Mouse (Mus musculus): ENCODE data around the gene Impdh1. TPM values are rescaled to one million over a fixed set of nuclear protein-coding genes. Genes with fewer than 3 reads are reported as not detected.
A peak's percentile ranks its signal among the peaks of the same experiment; 100 is the strongest.
"Not testable (repeated sequence)": the region's sequence is repeated elsewhere in the genome, so short reads cannot be mapped to it uniquely, and the experiment has no call there.

Gene Impdh1
- total and polyA plus RNA-seq, 3 experiments, result 17.8 to 36.3 (median 18.9) TPM

GRCm38 (mm10) chr6:29229265-29229913 is 13.2 kb upstream of the Impdh1 start:
- intact Hi-C loops (cut with DNase I), result no loop called here
- Histone ChIP-seq H3K27me3 (ENCODE audit: control insufficient read depth, insufficient read depth, low read length) (no peaks in the 10 kb centered on the region), H3K36me3 (ENCODE audit: control insufficient read depth, insufficient read depth, low read length) (no peaks in the 10 kb centered on the region), H3K9ac (ENCODE audit: low read depth, low read length) (no peak overlapping the region), H3K4me1 (ENCODE audit: control insufficient read depth, insufficient read depth, low read length) (no peaks in the 10 kb centered on the region), H3K27ac (no peak overlapping the region), H3K4me3 (no peak overlapping the region), H3K79me2 (replicated peaks; ENCODE audit: control insufficient read depth, insufficient read depth, low read length) (no peaks in the 10 kb centered on the region)
- TF ChIP-seq CTCF (IDR thresholded peaks at IDR 0.05) (no peak), POLR2A (IDR thresholded peaks at IDR 0.05; ENCODE audit: insufficient read depth, low read depth, low read length) (no peak), EP300 (IDR thresholded peaks at IDR 0.05; ENCODE audit: insufficient read depth, low read depth, low read length) (no peak)
- no peak for DNase-seq
- WGBS, result 63% methylated on average over 6 of the region's 6 CpGs

GRCm38 (mm10) chr6:29217717-29218116 is 1.6 kb upstream of the Impdh1 start:
- H3K36me3 ChIP-seq (ENCODE audit: control insufficient read depth, insufficient read depth, low read length); H3K4me1 ChIP-seq (ENCODE audit: control insufficient read depth, insufficient read depth, low read length); H3K27me3 ChIP-seq (ENCODE audit: control insufficient read depth, insufficient read depth, low read length); DNase-seq; H3K4me3 ChIP-seq; H3K27ac ChIP-seq; H3K9ac ChIP-seq (ENCODE audit: low read depth, low read length); H3K79me2 ChIP-seq (replicated peaks; ENCODE audit: control insufficient read depth, insufficient read depth, low read length): not testable (repeated sequence)
- WGBS, result 80% methylated on average over 3 of the region's 3 CpGs
- intact Hi-C loops (cut with DNase I), result loop anchor here (1.0 kb wide), 1 partner anchor 23 kb away; no protein-coding TSS in a partner anchor

GRCm38 (mm10) chr6:29215181-29215580 is 983 bp downstream of the Impdh1 start:
- no peaks in the 10 kb centered on the region for H3K36me3 ChIP-seq (ENCODE audit: control insufficient read depth, insufficient read depth, low read length)
- no peak for TF ChIP-seq CTCF (IDR thresholded peaks at IDR 0.05)
- no peak for TF ChIP-seq POLR2A (IDR thresholded peaks at IDR 0.05; ENCODE audit: insufficient read depth, low read depth, low read length)
- H3K27me3 ChIP-seq (ENCODE audit: control insufficient read depth, insufficient read depth, low read length), result no peaks in the 10 kb centered on the region
- intact Hi-C loops (cut with DNase I), result no loop called here
- peak overlapping the region; percentile 76 for H3K4me3 ChIP-seq
- H3K9ac ChIP-seq (ENCODE audit: low read depth, low read length), result peak overlapping the region; percentile 73
- no peaks in the 10 kb centered on the region for H3K79me2 ChIP-seq (replicated peaks; ENCODE audit: control insufficient read depth, insufficient read depth, low read length)
- 32% methylated on average over 9 of the region's 9 CpGs for WGBS
- no peak for DNase-seq
- H3K27ac ChIP-seq, result peak overlapping the region; percentile 95
- H3K4me1 ChIP-seq (ENCODE audit: control insufficient read depth, insufficient read depth, low read length), result peaks cover 12% of the 10 kb centered on the region

GRCm38 (mm10) chr6:29214776-29215175 is 1.4 kb downstream of the Impdh1 start:
- Histone ChIP-seq H3K36me3 (ENCODE audit: control insufficient read depth, insufficient read depth, low read length) (no peaks in the 10 kb centered on the region), H3K27ac (peak overlapping the region; percentile 95), H3K79me2 (replicated peaks; ENCODE audit: control insufficient read depth, insufficient read depth, low read length) (no peaks in the 10 kb centered on the region), H3K4me1 (ENCODE audit: control insufficient read depth, insufficient read depth, low read length) (peaks cover 12% of the 10 kb centered on the region), H3K9ac (ENCODE audit: low read depth, low read length) (peak overlapping the region; percentile 73; the same call in 1 of the 2 replicates), H3K4me3 (peak overlapping the region; percentile 76), H3K27me3 (ENCODE audit: control insufficient read depth, insufficient read depth, low read length) (no peaks in the 10 kb centered on the region)
- DNase-seq, result no peak
- no peak for TF ChIP-seq CTCF (IDR thresholded peaks at IDR 0.05)
- TF ChIP-seq POLR2A (IDR thresholded peaks at IDR 0.05; ENCODE audit: insufficient read depth, low read depth, low read length), result no peak
- no peak for TF ChIP-seq EP300 (IDR thresholded peaks at IDR 0.05; ENCODE audit: insufficient read depth, low read depth, low read length)
- WGBS, result 40% methylated on average over 5 of the region's 5 CpGs
- intact Hi-C loops (cut with DNase I), result no loop called here

- Histone ChIP-seq H3K9ac (ENCODE audit: low read depth, low read length) (0 out of 2 replicates have a peak overlapping the region, but pooled peaks have one; percentile 11), H3K36me3 (ENCODE audit: control insufficient read depth, insufficient read depth, low read length) (no peaks in the 10 kb centered on the region), H3K4me1 (ENCODE audit: control insufficient read depth, insufficient read depth, low read length) (peaks cover 12% of the 10 kb centered on the region), H3K27me3 (ENCODE audit: control insufficient read depth, insufficient read depth, low read length) (no peaks in the 10 kb centered on the region), H3K4me3 (no peak overlapping the region), H3K79me2 (replicated peaks; ENCODE audit: control insufficient read depth, insufficient read depth, low read length) (no peaks in the 10 kb centered on the region), H3K27ac (peak overlapping the region; percentile 95)
- intact Hi-C loops (cut with DNase I), result no loop called here
- 53% methylated on average over 1 of the region's 1 CpGs for WGBS
- peak; percentile 62 to 73 for DNase-seq
- TF ChIP-seq CTCF (IDR thresholded peaks at IDR 0.05) (peak; percentile 25; the same call in 1 of the 2 replicates), EP300 (IDR thresholded peaks at IDR 0.05; ENCODE audit: insufficient read depth, low read depth, low read length) (peak; percentile 76), POLR2A (IDR thresholded peaks at IDR 0.05; ENCODE audit: insufficient read depth, low read depth, low read length) (0 out of 2 replicates have a peak, but pooled peaks have one; percentile 32)
Measured at GRCm38 (mm10) chr6:29214245-29214644, 1.9 kb downstream of the Impdh1 start.

GRCm38 (mm10) chr6:29213436-29213835 is 2.7 kb downstream of the Impdh1 start:
- intact Hi-C loops (cut with DNase I), result no loop called here
- WGBS, result 77% methylated on average over 5 of the region's 5 CpGs
- H3K27me3 ChIP-seq (ENCODE audit: control insufficient read depth, insufficient read depth, low read length), result no peaks in the 10 kb centered on the region

More at GRCm38 (mm10) chr6:29213436-29213835, 2.7 kb downstream of the Impdh1 start:
- no peak overlapping the region for H3K4me3 ChIP-seq
- peaks cover 12% of the 10 kb centered on the region for H3K4me1 ChIP-seq (ENCODE audit: control insufficient read depth, insufficient read depth, low read length)
- DNase-seq, result no peak
- H3K79me2 ChIP-seq (replicated peaks; ENCODE audit: control insufficient read depth, insufficient read depth, low read length), result no peaks in the 10 kb centered on the region
- H3K27ac ChIP-seq, result peak overlapping the region; percentile 95
- no peak overlapping the region for H3K9ac ChIP-seq (ENCODE audit: low read depth, low read length)
- no peaks in the 10 kb centered on the region for H3K36me3 ChIP-seq (ENCODE audit: control insufficient read depth, insufficient read depth, low read length)
- TF ChIP-seq EP300 (IDR thresholded peaks at IDR 0.05; ENCODE audit: insufficient read depth, low read depth, low read length) (no peak), POLR2A (IDR thresholded peaks at IDR 0.05; ENCODE audit: insufficient read depth, low read depth, low read length) (no peak), CTCF (IDR thresholded peaks at IDR 0.05) (no peak)
